Mouse (Mus musculus) testis, adult 2 months (tissue): ENCODE results near the gene Mxi1.

ENCODE experiments used
- CTCF ChIP-seq: fragments of 200-500 bp; IDR thresholded peaks from 2 replicates; pipeline ENCODE4 v1.5.1; 2012; ENCODE audit warnings: low read depth, mild to moderate bottlenecking, inconsistent platforms, low read length, moderate library complexity; ENCODE audit not compliant: control insufficient read depth, insufficient read depth, insufficient replicate concordance
- POLR2A ChIP-seq: fragments of 200-500 bp; IDR thresholded peaks from 2 replicates; pipeline ENCODE4 v1.6.1; 2012; ENCODE audit warnings: low read depth, mild to moderate bottlenecking, inconsistent platforms, low read length, moderate library complexity; ENCODE audit not compliant: control insufficient read depth

GRCm38 (mm10) chr19:53273055-53273722 lies 37.1 kb upstream of the Mxi1 start:
- no peak for TF ChIP-seq POLR2A
- no peak for TF ChIP-seq CTCF
